Mouse (Mus musculus): ENCODE data around the gene Irs1.

The Irs1 gene

GRCm38 (mm10) chr1:82291151-82291797 lies at the start of gene Irs1:
Gene Irs1 (minus strand): TSS chr1:82291416.
- DNase-seq (ENCODE audit: low spot score) = peak; percentile 54

- no peak for DNase-seq (ENCODE audit: low spot score)
Measured at GRCm38 (mm10) chr1:82334506-82334905, 43.3 kb upstream of the Irs1 start.

GRCm38 (mm10) chr1:82329954-82330247 lies 38.7 kb upstream of the Irs1 start:
- DNase-seq (ENCODE audit: low spot score) = no peak

GRCm38 (mm10) chr1:82329237-82329953 lies 38.2 kb upstream of the Irs1 start:
- DNase-seq (ENCODE audit: low spot score) = no peak

- no peak for DNase-seq (ENCODE audit: low spot score)
Measured at GRCm38 (mm10) chr1:82328033-82328775, 37.0 kb upstream of the Irs1 start.

- DNase-seq (ENCODE audit: low spot score) = no peak
Measured at GRCm38 (mm10) chr1:82326120-82326519, 34.9 kb upstream of the Irs1 start.

GRCm38 (mm10) chr1:82324131-82324785 lies 33.0 kb upstream of the Irs1 start:
- DNase-seq (ENCODE audit: low spot score) = no peak

GRCm38 (mm10) chr1:82321441-82321840 lies 30.2 kb upstream of the Irs1 start:
- no peak for DNase-seq (ENCODE audit: low spot score)

- DNase-seq (ENCODE audit: low spot score) = no peak
Measured at GRCm38 (mm10) chr1:82320864-82321263, 29.6 kb upstream of the Irs1 start.

GRCm38 (mm10) chr1:82320456-82320855 lies 29.2 kb upstream of the Irs1 start:
- DNase-seq (ENCODE audit: low spot score) = no peak

- no peak for DNase-seq (ENCODE audit: low spot score)
Measured at GRCm38 (mm10) chr1:82316746-82317126, 25.5 kb upstream of the Irs1 start.

GRCm38 (mm10) chr1:82316111-82316745 lies 25.0 kb upstream of the Irs1 start, which contains the start of gene Rhbdd1:
Gene Rhbdd1 (plus strand): TSS chr1:82316452.
- DNase-seq (ENCODE audit: low spot score) = peak; percentile 89

- DNase-seq (ENCODE audit: low spot score) = no peak
Measured at GRCm38 (mm10) chr1:82304483-82304882, 13.3 kb upstream of the Irs1 start.

GRCm38 (mm10) chr1:82298586-82298985 lies 7.4 kb upstream of the Irs1 start:
- no peak for DNase-seq (ENCODE audit: low spot score)

GRCm38 (mm10) chr1:82294102-82294501 lies 2.9 kb upstream of the Irs1 start:
- DNase-seq (ENCODE audit: low spot score) = no peak

GRCm38 (mm10) chr1:82292771-82293170 lies 1.6 kb upstream of the Irs1 start:
- DNase-seq (ENCODE audit: low spot score) = no peak

GRCm38 (mm10) chr1:82291930-82292712 lies 905 bp upstream of the Irs1 start:
- DNase-seq (ENCODE audit: low spot score) = no peak

- DNase-seq (ENCODE audit: low spot score) = peak; percentile 37
Measured at GRCm38 (mm10) chr1:82290723-82291150, 479 bp downstream of the Irs1 start.

- no peak for DNase-seq (ENCODE audit: low spot score)
Measured at GRCm38 (mm10) chr1:82289990-82290681, 1.1 kb downstream of the Irs1 start.

- DNase-seq (ENCODE audit: low spot score) = no peak
Measured at GRCm38 (mm10) chr1:82289116-82289989, 1.9 kb downstream of the Irs1 start.
